Mouse (Mus musculus) limb, embryonic 12.5 days (tissue): ENCODE data around the gene Hdac9. TPM values are rescaled to one million over a fixed set of nuclear protein-coding genes. Genes with fewer than 3 reads are reported as not detected.

Experiments used
- ATAC-seq: fragments of 200-750 bp; cut with Nextera tagmentation; 2 replicates; pipeline ENCODE4 v1.8.0; 2017; ENCODE audit warnings: low read depth, moderate TSS enrichment; ENCODE audit not compliant: insufficient number of reproducible peaks, insufficient read depth, low FRiP score, low TSS enrichment
- H3K27ac ChIP-seq: fragments of 300-500 bp; sonication (generic); 2 replicates; pipeline ENCODE4 v1.5.1; 2016; ENCODE audit warnings: mild to moderate bottlenecking, moderate library complexity
- H3K27me3 ChIP-seq: fragments of 300-500 bp; sonication (generic); 2 replicates; pipeline ENCODE4 v1.6.1; 2016; ENCODE audit warnings: mild to moderate bottlenecking, moderate library complexity
- H3K36me3 ChIP-seq: fragments of 300-500 bp; sonication (generic); 2 replicates; pipeline ENCODE4 v1.6.1; 2016; ENCODE audit warnings: mild to moderate bottlenecking, moderate library complexity
- H3K4me1 ChIP-seq: fragments of 300-500 bp; sonication (generic); replicated peaks from 2 replicates; pipeline ENCODE4 v1.6.1; 2016
- H3K4me2 ChIP-seq: fragments of 300-500 bp; sonication (generic); 2 replicates; pipeline ENCODE4 v1.6.1; 2016; ENCODE audit warnings: mild to moderate bottlenecking, moderate library complexity
- H3K4me3 ChIP-seq: fragments of 300-500 bp; sonication (generic); replicated peaks from 2 replicates; pipeline ENCODE4 v1.5.1; 2016; ENCODE audit warnings: mild to moderate bottlenecking
- H3K9ac ChIP-seq: fragments of 300-500 bp; sonication (generic); replicated peaks from 2 replicates; pipeline ENCODE4 v1.6.1; 2016; ENCODE audit warnings: mild to moderate bottlenecking, moderate library complexity
- H3K9me3 ChIP-seq: fragments of 300-500 bp; sonication (generic); 2 replicates; pipeline ENCODE4 v1.6.1; 2016; ENCODE audit warnings: mild to moderate bottlenecking, moderate library complexity
- WGBS: fragments of 180-500 bp; shearing (Covaris S2); methylation state at CpG from one replicate; pipeline ENCODE4 v1.1.7; 2016; 5-methylcytosine and 5-hydroxymethylcytosine counted together
- polyA plus RNA-seq: library from polyadenylated mRNA; unstranded; fragments of >200 nt; fragmentation: Nextera tagmentation; extraction: Ambion mirVana; gene quantifications from 2 replicates; pipeline ENCODE4 v1.2.1, GENCODE M21; 2016

Gene Hdac9
- polyA plus RNA-seq, 1 experiment from 2014 or later, result 13.0 TPM

DNA sequence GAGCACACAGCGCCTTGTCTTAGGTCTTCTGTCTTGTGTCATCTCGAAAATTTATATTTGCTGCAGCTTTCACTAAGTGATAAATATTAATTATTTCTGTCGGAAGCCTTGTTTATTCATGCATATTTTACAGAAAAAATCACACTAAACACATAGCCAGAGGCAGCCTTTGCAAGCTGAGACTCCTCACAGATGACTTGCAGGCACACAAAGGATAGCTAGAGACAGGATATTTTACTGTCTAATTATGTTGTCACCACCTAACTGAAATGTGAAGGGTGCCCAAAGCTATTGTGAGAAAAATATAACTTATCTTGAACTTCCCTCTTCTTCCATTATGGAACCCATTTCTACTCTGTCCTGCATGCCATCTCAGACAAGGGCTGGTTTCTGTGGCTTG is 258.3 kb downstream of the Hdac9 start:
- Histone ChIP-seq H3K4me2 (no peak overlapping the region), H3K9ac (no peak overlapping the region), H3K4me3 (no peak overlapping the region), H3K4me1 (peaks cover 27% of the 10 kb centered on the region), H3K27ac (no peak overlapping the region), H3K36me3 (no peaks in the 10 kb centered on the region), H3K9me3 (no peaks in the 10 kb centered on the region), H3K27me3 (0 out of 2 replicates have a peak, but pooled peaks cover 6% of the 10 kb centered on the region)
- no peak for ATAC-seq
- 34% methylated on average over 3 of the region's 3 CpGs for WGBS

DNA sequence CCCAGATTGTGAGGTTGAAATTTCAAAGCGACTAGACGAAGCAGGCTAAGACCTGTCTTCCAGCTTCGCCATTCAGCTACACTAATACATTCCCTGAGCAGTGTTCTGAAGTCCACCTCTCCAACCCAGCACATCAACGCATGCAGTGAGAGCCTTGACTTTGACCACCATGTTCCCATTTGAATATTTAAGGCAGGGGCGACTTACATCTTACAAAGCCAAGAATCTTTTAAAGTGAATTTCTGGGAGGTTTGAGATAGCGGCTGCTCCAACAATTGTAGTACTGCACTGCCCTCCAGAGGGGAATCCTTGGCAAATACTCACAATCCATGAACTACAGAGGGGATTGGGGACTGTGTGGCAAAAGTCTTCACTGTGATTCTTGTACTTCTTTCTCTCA is 258.8 kb downstream of the Hdac9 start:
- Histone ChIP-seq H3K4me3 (no peak overlapping the region), H3K27ac (no peak overlapping the region), H3K36me3 (no peaks in the 10 kb centered on the region), H3K9me3 (no peaks in the 10 kb centered on the region), H3K27me3 (0 out of 2 replicates have a peak, but pooled peaks cover 4% of the 10 kb centered on the region), H3K9ac (no peak overlapping the region), H3K4me1 (peaks cover 29% of the 10 kb centered on the region), H3K4me2 (peak overlapping the region; percentile 35)
- 0 out of 2 replicates have a peak, but pooled peaks have one; percentile 43 for ATAC-seq
- 25% methylated on average over 6 of the region's 6 CpGs for WGBS

DNA sequence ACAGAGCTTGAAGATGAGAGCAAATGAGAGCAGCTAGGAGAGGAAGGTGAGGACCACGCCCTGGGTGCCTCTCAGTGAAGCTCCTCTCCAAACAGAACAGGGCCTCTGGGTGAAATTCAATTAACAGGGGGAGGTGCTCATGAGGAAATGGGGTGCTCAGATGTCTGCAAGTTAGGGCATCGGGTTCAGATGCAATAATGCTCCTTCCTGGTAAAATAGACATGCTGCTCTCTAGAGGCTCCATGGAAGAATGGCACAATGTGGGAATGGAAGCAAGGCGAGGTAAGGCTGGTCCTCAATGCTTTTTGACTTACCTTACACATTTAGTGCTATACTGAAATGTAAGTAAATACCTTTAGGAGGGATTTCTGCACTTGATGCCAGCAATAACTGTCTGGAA is 263.3 kb downstream of the Hdac9 start:
- no peak overlapping the region for H3K4me3 ChIP-seq
- no peak overlapping the region for H3K9ac ChIP-seq
- H3K27me3 ChIP-seq, result 0 out of 2 replicates have a peak, but pooled peaks cover 3% of the 10 kb centered on the region
- no peak overlapping the region for H3K4me2 ChIP-seq
- H3K36me3 ChIP-seq, result no peaks in the 10 kb centered on the region
- 18% methylated on average over 3 of the region's 3 CpGs for WGBS
- no peak overlapping the region for H3K27ac ChIP-seq
- H3K9me3 ChIP-seq, result no peaks in the 10 kb centered on the region
- no peak for ATAC-seq
- H3K4me1 ChIP-seq, result peaks cover 23% of the 10 kb centered on the region

DNA sequence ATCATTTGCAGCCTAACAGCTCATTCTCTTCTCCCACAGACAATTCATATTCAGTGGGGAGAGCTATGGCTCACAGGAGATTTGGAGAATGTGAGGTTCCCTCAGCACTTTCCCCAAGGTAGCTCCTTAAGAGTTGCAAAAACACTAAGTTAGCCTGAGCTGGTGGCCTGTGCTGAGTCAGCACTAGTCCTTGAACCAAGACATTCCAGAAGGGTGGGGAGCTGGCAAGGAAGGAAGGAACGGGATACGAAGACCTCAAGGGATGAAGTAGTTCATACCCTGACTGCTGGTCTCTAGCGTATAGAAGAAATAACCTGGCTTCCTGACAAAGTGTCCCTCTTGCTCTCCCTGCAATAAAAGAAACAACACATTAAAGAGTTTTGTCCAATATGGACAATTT is 268.1 kb downstream of the Hdac9 start:
- Histone ChIP-seq H3K4me3 (no peak overlapping the region), H3K27ac (no peak overlapping the region), H3K27me3 (no peaks in the 10 kb centered on the region), H3K9ac (no peak overlapping the region), H3K4me2 (no peak overlapping the region), H3K4me1 (peaks cover 10% of the 10 kb centered on the region), H3K36me3 (no peaks in the 10 kb centered on the region), H3K9me3 (no peaks in the 10 kb centered on the region)
- no peak for ATAC-seq
- 66% methylated on average over 3 of the region's 3 CpGs for WGBS

DNA sequence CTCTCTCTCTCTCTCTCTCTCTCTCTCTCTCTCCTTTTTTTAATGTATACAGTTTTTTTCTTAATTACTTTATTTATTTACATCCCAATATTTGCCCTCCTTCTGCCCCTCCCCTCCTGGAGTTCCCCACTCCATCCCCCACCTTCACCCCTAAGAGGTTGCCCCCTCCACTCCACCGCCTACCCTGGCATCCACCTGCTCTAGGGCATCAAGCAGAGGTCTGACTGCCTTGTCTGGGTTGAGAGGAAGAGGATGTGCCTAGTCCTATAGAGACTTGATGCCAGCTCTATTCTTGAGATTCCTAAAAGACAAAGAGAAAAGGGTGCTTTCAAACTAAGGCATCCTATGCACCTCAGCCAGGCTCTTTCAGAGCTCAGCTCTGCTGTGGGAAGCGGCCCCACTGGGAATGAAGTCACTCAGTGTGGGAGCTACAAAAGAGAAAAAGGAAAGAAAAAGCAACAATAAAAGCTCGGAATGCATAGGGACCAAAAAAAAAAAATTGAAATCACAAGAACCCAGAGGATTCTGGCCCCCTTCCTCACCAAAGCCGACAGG is 275.1 kb downstream of the Hdac9 start:
- 71% methylated on average over 4 of the region's 4 CpGs for WGBS

DNA sequence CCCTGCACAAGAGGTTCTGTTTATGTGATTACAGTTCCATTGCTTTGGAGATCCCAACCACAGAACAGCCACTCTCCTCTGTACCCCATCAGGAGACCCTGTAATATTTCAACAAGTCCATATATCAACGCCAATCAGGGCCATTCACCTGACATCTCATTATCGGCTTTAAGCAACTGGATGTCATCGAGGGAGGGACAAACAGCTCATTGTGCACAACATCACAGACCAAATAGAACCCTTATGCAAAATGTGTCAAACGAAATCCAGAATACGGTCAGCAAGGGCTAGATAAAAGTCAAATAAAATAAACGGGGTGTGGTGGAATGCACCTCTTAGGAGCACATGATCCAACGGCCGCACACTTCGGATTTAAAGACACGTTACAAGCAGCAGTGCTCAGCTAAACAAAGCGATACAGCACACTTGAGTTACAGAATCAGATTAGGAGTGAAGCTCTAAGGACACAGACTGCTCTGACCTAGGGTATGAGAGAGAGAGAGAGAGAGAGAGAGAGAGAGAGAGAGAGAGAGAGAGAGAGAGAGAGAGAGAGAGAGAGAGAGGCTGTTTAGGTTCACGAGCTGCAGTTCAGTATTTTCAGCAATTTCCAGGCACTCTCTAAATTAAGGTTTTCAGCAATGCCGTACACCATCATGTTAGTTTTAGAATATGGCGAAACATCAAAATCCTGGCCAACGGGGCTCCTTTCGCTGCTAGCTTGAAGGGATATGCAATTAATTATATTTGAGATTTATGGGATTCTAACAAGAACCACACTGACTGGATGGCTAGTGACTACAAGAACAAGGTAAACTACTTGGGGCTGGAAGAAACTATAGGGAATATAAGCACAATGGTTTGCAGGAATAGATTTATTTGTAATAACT is 279.4 kb downstream of the Hdac9 start:
- no peaks in the 10 kb centered on the region for H3K9me3 ChIP-seq
- no peaks in the 10 kb centered on the region for H3K27me3 ChIP-seq
- ATAC-seq, result peak; percentile 56; the same call in 1 of the 2 replicates
- H3K36me3 ChIP-seq, result no peaks in the 10 kb centered on the region
- no peak overlapping the region for H3K9ac ChIP-seq
- peak overlapping the region; percentile 48 for H3K4me2 ChIP-seq
- WGBS, result 15% methylated on average over 16 of the region's 16 CpGs
- 0 out of 2 replicates have a peak overlapping the region, but pooled peaks have one; percentile 31 for H3K27ac ChIP-seq
- no peak overlapping the region for H3K4me3 ChIP-seq
- peaks cover 19% of the 10 kb centered on the region for H3K4me1 ChIP-seq

More for the DNA sequence above, 275.1 kb downstream of the Hdac9 start:
- Histone ChIP-seq H3K4me3 (no peak overlapping the region), H3K27ac (no peak overlapping the region), H3K4me1 (peaks cover 18% of the 10 kb centered on the region), H3K4me2 (no peak overlapping the region), H3K36me3 (no peaks in the 10 kb centered on the region), H3K27me3 (no peaks in the 10 kb centered on the region; the same call in 1 of the 2 replicates), H3K9ac (no peak overlapping the region), H3K9me3 (no peaks in the 10 kb centered on the region)
- ATAC-seq, result no peak

DNA sequence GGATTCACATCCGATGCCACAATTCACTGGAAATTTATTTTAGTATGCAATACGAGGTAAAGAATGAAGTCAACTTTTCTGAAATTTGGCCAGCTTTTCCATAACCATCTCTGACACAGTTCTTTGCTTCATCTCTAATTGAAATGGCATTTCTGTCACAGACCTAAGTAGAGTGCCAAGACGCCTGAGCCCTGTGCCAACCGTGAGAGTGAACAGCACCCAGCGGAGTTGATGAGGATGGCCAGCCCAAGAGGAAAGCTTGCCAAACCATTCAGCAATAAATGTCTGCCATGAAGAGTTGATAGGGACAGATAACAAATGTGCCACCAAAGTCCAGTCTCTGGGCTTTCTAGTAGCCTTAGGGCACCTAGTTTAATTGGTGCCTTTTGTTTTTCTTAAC is 297.8 kb downstream of the Hdac9 start:
- peaks cover 15% of the 10 kb centered on the region for H3K4me1 ChIP-seq
- no peak for ATAC-seq
- H3K36me3 ChIP-seq, result no peaks in the 10 kb centered on the region
- H3K27ac ChIP-seq, result no peak overlapping the region
- no peak overlapping the region for H3K4me2 ChIP-seq
- no peak overlapping the region for H3K9ac ChIP-seq
- no peaks in the 10 kb centered on the region for H3K9me3 ChIP-seq
- 86% methylated on average over 5 of the region's 5 CpGs for WGBS
- no peak overlapping the region for H3K4me3 ChIP-seq
- H3K27me3 ChIP-seq, result no peaks in the 10 kb centered on the region

DNA sequence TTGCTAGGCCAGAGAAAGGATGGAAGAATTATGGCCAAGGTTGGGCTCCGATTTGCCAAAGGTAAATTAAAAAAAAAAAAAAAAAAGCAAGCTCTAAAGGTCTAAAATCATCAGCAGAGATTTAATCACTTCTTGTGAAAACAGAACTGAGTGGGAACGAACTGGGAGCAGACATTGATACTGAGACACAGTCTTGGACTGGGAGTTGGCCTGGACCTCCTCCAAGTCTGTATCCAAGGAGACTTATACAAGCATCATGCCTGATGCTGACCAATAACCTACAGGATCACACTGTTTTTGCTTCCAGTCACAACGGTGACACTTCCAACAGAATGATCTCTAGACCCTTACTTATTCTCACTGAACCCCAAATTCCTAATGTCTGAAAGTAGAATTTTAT is 298.6 kb downstream of the Hdac9 start:
- Histone ChIP-seq H3K27me3 (no peaks in the 10 kb centered on the region), H3K4me1 (peaks cover 15% of the 10 kb centered on the region), H3K27ac (no peak overlapping the region)

DNA sequence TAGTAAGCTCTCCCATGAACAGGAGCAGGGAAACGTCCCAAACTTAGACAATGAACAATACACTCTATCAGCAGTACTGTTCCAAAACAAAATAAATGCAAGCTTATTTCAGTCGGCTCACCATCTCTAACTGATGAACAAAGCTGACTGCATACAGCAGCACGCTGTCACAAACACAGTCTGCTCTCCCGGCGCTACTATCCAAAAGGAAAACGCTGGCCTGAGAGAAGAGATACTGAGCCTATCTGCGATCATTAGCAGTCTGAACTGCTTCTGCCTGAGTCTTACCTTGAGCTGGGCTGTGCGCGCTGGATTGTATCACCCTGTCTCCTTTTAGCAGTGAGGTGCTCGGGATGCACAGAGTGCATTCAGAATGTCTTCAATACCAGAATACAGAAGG is 299.1 kb downstream of the Hdac9 start:
- WGBS, result 76% methylated on average over 10 of the region's 10 CpGs
- H3K27ac ChIP-seq, result peak overlapping the region; percentile 64
- no peaks in the 10 kb centered on the region for H3K27me3 ChIP-seq
- no peak overlapping the region for H3K9ac ChIP-seq
- H3K4me1 ChIP-seq, result peaks cover 15% of the 10 kb centered on the region
- ATAC-seq, result no peak
- no peaks in the 10 kb centered on the region for H3K36me3 ChIP-seq
- H3K9me3 ChIP-seq, result no peaks in the 10 kb centered on the region
- no peak overlapping the region for H3K4me3 ChIP-seq
- no peak overlapping the region for H3K4me2 ChIP-seq

More for the DNA sequence above, 298.6 kb downstream of the Hdac9 start:
- Histone ChIP-seq H3K4me3 (no peak overlapping the region), H3K9ac (no peak overlapping the region), H3K9me3 (no peaks in the 10 kb centered on the region), H3K36me3 (no peaks in the 10 kb centered on the region), H3K4me2 (no peak overlapping the region)
- ATAC-seq, result no peak
- WGBS, result 58% methylated on average over 3 of the region's 3 CpGs

DNA sequence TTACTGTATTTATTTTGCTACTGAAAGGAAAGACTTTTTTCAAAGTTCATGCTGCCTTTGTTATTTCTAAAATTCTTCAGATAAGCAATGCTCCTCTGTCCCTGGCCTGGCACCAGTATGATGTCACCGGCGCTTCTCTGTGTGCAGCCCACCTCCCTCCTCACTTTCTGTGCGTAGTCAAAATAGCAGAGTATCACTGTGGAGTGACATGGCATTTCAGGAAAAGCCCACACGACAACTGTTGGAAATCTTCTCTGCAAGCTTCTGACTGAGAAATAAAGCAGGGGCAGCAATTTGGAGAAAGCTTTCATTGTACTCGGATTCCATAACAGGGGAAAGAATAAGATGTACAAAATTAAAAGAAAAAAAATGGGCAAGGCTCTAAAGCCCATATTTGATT is 302.1 kb downstream of the Hdac9 start:
- no peak overlapping the region for H3K9ac ChIP-seq
- H3K4me1 ChIP-seq, result peaks cover 17% of the 10 kb centered on the region
- no peak overlapping the region for H3K27ac ChIP-seq
- no peaks in the 10 kb centered on the region for H3K9me3 ChIP-seq
- H3K4me3 ChIP-seq, result no peak overlapping the region
- H3K27me3 ChIP-seq, result no peaks in the 10 kb centered on the region
- ATAC-seq, result no peak
- H3K4me2 ChIP-seq, result no peak overlapping the region
- WGBS, result 84% methylated on average over 5 of the region's 5 CpGs
- H3K36me3 ChIP-seq, result no peaks in the 10 kb centered on the region

DNA sequence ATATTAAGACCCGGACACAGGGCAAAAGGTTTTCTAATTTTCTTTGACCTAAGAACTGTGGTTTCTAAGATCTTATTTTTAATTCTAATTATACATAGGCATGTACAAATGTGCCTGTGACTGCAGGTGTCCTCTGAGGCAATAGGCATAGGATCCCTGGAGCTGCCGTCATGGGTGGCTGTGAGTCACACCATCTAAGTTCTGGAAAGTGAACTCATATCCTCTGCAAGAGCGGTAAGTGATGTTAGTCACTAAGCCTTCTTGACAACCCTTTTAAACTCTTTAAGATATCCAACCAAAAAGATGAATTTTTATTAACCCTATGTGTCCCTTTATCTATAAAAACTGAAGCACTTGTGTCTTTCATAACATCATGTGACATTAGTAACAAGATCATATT is 304.4 kb downstream of the Hdac9 start:
- Histone ChIP-seq H3K4me3 (no peak overlapping the region), H3K36me3 (no peaks in the 10 kb centered on the region), H3K4me1 (peaks cover 11% of the 10 kb centered on the region), H3K9ac (no peak overlapping the region), H3K9me3 (no peaks in the 10 kb centered on the region), H3K27me3 (no peaks in the 10 kb centered on the region), H3K27ac (no peak overlapping the region), H3K4me2 (no peak overlapping the region)
- WGBS, result 91% methylated on average over 3 of the region's 3 CpGs
- no peak for ATAC-seq
